Mouse (Mus musculus) erythroid progenitor cell, adult 5-6 weeks (primary cell): ENCODE measurements around the gene Ssbp3. TPM values are rescaled to one million over a fixed set of nuclear protein-coding genes. Genes with fewer than 3 reads are reported as not detected.
A peak's percentile ranks its signal among the peaks of the same experiment; 100 is the strongest.

Experiments
- ATAC-seq: replicated peaks from 2 replicates; pipeline ENCODE4 v1.8.0; 2016; ENCODE audit warnings: moderate number of reproducible peaks, mild to moderate bottlenecking, moderate TSS enrichment, inconsistent platforms; ENCODE audit not compliant: poor library complexity, low FRiP score, severe bottlenecking
- total RNA-seq, 2 experiments: library from RNA; stranded (forward) in 1 of 2; stranded (reverse) in 1 of 2; fragments of 150-400 nt in 1 of 2; fragments of 186-747, 209-891 nt in 1 of 2; gene quantifications; 2 replicates each; pipeline versions ENCODE4 v1.2.3 to v1.2.4; 2015 to 2017; ENCODE audit warnings: low replicate concordance in 2 of 2

The Ssbp3 gene
- total RNA-seq, 2 experiments from 2014 or later: 104 to 181 TPM

DNA sequence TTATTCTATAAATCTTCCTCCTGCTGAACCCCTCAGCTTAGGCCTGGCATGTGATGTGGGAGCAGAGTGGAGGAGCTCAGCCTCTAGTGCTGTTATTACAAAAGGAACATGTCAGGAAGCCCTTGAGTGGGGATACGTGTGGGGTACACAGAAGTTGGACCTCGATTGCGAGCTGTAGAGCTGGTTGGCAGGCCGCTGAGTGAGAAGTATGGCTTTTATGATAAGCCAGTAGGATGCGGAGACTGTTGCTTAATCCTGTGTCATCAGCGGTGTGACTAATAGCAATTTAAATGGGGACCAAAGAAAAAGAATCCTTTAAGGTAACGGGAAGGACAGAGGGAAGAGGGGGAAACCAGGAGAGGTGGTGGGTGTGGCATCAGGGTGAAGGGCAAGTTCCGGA, 8.3 kb upstream of the Ssbp3 start:
- peak; percentile 43 for ATAC-seq

GRCm38 (mm10) chr4:106905898-106906297, 4.6 kb upstream of the Ssbp3 start:
- ATAC-seq: no peak

DNA sequence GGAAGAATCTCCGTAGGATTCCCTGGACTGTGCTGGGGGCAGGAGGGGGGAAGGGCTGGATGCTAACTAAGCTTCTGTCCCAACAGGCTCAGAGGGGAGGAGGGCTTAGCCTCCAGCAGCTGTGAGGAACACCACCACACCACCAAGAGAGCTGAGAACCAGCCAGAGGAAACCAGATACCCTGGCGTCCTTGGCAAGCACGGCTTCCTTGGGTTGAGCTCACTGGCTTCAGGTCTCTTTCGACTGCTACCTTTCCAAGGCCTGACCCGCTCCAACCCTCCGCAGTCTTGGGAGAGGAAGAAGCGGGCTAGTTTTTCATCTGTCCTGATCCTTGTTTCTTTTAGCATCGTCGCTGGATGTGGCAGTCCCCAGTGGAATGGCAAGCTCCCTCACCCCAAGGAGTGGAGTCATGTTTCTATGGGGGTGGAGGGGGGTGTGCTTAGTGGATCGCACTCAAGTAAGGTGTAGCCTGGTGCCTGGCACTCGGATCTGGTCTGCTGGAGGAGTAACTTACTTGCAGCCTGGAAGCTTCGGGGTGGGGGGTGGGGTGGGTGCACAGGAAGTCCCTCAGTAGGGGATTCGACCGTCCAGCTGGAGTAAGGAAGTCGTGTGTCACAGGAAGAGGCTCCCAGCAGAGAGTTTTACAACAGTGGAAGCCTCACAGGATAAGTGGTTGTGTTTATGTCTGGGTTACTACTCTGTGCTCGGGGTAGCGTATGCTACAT, 2.6 kb upstream of the Ssbp3 start:
- no peak for ATAC-seq

DNA sequence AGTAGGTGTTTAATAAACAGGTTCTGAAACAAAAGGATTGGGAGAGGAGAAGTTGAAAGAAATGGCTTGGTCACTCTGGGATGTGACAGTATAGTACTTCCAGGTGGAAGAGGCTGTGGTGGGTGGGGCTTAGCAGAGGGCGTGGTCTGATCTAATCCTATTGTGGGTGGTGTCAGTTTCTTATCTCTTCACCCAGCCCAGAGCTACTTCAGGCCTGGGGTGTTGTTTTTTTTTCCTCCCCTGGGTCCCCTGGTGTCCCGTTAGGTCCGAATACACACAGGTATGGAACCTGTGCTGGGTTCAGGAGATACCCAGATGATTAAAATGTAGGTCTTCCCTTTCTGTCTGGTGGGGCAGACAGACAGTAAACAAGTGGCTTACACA, 2.1 kb upstream of the Ssbp3 start:
- ATAC-seq: peak; percentile 55

DNA sequence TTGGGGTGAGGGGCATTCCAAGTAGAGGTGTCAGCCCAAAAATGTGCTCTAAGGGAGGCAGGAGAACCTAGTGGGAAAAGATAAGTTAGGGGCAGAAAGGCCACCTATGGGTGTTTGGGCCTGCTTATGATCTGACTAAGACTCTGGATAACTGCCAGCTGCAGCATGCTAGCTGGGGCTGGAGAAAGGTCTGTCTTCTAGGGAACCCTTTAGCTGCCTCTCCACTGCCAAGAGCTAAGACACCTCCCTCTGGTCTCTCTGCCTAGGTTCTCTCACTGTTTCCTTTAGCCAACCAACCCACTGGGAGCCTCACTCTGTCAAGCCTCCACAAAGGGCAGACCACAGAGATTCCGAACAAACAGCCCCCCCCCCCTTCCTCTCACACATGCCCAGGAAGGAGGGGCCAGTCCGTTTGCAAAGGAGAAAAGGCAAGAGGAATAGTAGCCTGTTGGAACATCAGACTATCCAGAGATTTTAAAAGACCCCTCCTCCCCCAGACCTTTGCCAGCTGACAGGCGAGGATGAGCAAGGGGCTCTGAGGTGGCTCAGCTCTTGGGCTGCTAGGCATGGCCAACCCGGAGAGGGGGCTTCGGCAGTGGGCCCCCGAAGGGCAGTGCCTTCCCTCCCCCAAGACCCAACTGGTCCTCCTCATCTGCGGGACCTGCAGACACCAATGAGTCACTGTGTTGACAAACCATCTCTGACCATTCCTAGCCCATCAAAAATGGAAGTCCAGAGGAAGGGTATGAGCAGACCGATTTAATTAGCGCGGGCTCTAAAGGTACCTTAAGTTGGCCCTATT, 1.4 kb upstream of the Ssbp3 start:
- peak; percentile 42 for ATAC-seq

GRCm38 (mm10) chr4:106909797-106910196, 704 bp upstream of the Ssbp3 start:
- no peak for ATAC-seq

- peak; percentile 67 for ATAC-seq
Observed at GRCm38 (mm10) chr4:106911246-106911801, 823 bp downstream of the Ssbp3 start.

- ATAC-seq: no peak
Observed at GRCm38 (mm10) chr4:106911951-106912688, 1.6 kb downstream of the Ssbp3 start.

- ATAC-seq: no peak
Observed at GRCm38 (mm10) chr4:106912689-106913041, 2.2 kb downstream of the Ssbp3 start.

GRCm38 (mm10) chr4:106913411-106914049, 3.0 kb downstream of the Ssbp3 start:
- ATAC-seq: no peak

GRCm38 (mm10) chr4:106915265-106915664, 4.8 kb downstream of the Ssbp3 start:
- ATAC-seq: no peak

DNA sequence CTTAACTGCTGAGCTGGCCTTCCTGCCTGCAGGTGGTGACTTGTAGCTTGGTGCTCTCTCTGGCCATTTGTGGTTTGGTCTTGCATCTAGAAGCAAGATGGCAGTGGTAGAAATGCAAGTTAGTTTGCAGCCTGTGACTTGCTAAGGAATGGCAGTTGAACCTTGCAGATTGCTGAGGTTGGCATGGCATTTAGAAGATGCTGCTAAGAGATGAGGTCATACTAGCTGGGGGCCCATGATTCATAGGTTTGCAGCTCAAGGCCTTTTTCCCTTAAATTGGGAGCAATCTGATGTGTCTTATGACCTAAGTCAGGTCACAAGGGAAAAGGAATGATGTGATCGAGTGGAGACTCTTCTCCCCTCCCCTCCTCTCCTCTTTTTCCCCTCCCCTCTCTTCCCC, 7.8 kb downstream of the Ssbp3 start:
- no peak for ATAC-seq

- no peak for ATAC-seq
Observed at GRCm38 (mm10) chr4:106920119-106920518, 9.6 kb downstream of the Ssbp3 start.

- peak; percentile 9; the same call in 1 of the 2 replicates for ATAC-seq
Observed at GRCm38 (mm10) chr4:106921375-106922336, 11.2 kb downstream of the Ssbp3 start.

DNA sequence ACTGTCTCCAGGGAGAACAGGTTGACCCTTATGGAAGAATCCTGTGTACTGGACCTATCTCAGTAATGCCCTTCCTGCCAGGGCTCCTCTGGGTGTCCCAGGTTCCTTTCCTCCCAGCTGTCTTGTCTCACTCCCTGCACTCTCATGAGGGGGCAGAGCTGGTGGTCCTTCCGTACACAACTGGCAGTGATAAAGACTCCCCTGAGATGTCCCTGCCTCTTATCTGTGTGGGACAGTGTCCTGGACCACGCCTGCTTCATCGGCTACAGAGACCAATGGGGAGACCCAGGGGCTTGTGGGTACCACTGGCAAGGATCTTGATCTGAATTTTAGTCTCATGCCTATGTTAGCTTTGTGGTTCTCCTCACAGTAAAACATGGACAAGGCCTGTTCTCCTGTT, 12.4 kb downstream of the Ssbp3 start:
- ATAC-seq: peak; percentile 78

GRCm38 (mm10) chr4:106924175-106924574, 13.7 kb downstream of the Ssbp3 start:
- ATAC-seq: no peak

GRCm38 (mm10) chr4:106924888-106925287, 14.4 kb downstream of the Ssbp3 start:
- peak; percentile 73 for ATAC-seq

- no peak for ATAC-seq
Observed at GRCm38 (mm10) chr4:106926401-106926800, 15.9 kb downstream of the Ssbp3 start.

DNA sequence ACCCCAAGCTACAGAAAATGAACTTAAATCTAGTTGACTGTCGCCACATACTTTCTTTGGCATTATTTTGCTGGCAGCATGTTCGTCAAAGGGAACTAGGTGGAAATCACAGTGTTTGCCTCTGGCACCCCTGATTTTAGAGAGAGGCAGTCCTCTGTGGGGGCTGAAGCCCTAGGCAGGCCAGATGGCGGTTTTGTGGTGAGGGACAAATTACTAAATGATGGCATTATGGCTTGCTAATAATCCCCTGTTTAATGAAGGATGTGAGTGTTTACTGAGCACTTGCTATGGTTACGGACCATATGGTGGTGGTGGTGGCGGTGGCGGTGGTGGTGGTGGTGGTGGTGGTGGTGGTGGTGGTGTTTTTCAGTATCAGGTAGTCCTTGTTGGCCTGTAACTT, 16.5 kb downstream of the Ssbp3 start:
- no peak for ATAC-seq
